Mouse (Mus musculus) E14TG2a.4 (cell line): ENCODE measurements at regions not wholly inside any gene's neighbourhood (a gene's known extent, or its start where the extent isn't known, plus 50 kb on each side); places are given as distances from the start of the nearest gene placed in this dataset.

Source experiments
- H3K27me3 ChIP-seq: 2 replicates; pipeline ENCODE4 v1.6.1; 2014; ENCODE audit warnings: low read length, control low read depth; ENCODE audit not compliant: insufficient read depth
- H3K36me3 ChIP-seq: 2 replicates; pipeline ENCODE4 v1.6.1; 2014; ENCODE audit warnings: low read length, control low read depth; ENCODE audit not compliant: insufficient read depth
- H3K4me1 ChIP-seq: replicated peaks from 2 replicates; pipeline ENCODE4 v1.6.1; 2014; ENCODE audit warnings: low read depth, low read length, control low read depth
- H3K4me3 ChIP-seq: replicated peaks from 2 replicates; pipeline ENCODE4 v1.5.1; 2014; ENCODE audit warnings: mild to moderate bottlenecking, low read length
- H3K9me3 ChIP-seq: 2 replicates; pipeline ENCODE4 v1.6.1; 2014; ENCODE audit warnings: low read length, control low read depth
- CTCF ChIP-seq: conservative IDR thresholded peaks from 2 replicates; pipeline ENCODE4 v1.5.1; 2014; ENCODE audit warnings: low read length
- NANOG ChIP-seq: IDR thresholded peaks from 2 replicates; pipeline ENCODE4 v1.6.1; 2014; ENCODE audit warnings: borderline replicate concordance, low read length, mixed read lengths
- POU5F1 ChIP-seq: IDR thresholded peaks from 2 replicates; pipeline ENCODE4 v1.6.1; 2014; ENCODE audit warnings: low read length, borderline replicate concordance

DNA sequence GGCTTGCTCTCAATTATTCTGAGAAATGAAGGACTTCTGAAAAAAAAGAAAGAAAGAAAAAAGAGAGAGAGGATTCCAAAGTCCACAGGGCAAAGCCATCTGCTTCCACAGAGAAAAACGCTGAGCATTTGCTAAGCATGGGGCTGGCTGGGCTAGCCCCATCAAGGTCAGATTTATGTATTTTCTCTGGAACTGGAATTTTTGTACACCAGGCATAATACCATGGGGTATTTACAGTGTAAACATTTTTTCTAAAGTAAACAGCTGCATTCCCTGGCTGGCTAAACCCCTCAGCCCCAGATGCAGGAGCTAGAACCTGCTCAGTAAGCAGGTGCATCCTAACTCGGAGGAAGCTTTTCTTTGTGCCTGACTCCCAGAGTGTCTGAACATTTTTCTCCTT, 135.8 kb upstream of the Lrig1 start:
- Histone ChIP-seq H3K27me3 (no peaks in the 10 kb centered on the region), H3K36me3 (no peaks in the 10 kb centered on the region), H3K9me3 (no peaks in the 10 kb centered on the region), H3K4me3 (no peak overlapping the region), H3K4me1 (no peaks in the 10 kb centered on the region)
- TF ChIP-seq CTCF (no peak), POU5F1 (no peak), NANOG (no peak)

DNA sequence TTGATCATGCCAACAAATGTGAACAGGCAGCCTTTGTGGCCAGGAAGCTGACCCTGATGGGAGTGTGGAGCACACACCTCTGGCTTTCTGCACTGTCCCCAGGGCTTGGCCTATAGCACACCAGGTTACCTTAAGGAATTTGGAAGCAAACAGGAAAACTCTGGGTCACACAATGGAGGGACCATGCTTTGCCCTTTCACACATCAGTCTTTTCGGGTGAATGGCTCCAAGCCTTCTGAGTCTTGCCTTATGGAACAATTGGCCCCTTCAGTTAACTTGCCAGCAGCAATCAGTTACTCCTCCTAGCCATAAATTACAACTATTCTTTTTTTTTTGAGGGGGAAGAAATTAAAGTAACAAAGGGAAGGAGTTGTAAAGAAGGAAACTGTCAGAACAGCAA, 134.6 kb upstream of the Lrig1 start:
- TF ChIP-seq CTCF = no peak
- TF ChIP-seq NANOG = no peak
- no peak for TF ChIP-seq POU5F1
- H3K36me3 ChIP-seq = no peaks in the 10 kb centered on the region
- no peak overlapping the region for H3K4me3 ChIP-seq
- H3K27me3 ChIP-seq = no peaks in the 10 kb centered on the region
- H3K4me1 ChIP-seq = no peaks in the 10 kb centered on the region
- no peaks in the 10 kb centered on the region for H3K9me3 ChIP-seq

DNA sequence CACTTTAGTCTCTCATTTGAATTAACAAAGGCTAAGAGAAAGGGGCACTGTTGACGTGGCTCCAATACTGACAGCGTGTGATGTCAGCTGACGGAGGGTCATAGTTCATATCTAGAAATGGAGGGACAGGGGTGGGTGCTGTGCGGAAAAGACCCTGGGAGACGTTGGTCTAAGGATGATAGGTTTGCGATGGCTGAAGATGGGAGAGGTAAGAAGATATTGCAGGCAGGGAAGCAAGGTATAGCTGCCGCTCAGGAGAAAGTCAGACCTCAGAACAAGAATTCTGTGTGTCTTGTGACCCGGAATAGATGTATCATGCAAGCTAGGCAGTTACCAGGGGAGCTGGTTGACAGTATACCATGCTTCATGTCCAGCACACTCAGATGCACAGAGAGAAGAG, 130.8 kb upstream of the Lrig1 start:
- no peaks in the 10 kb centered on the region for H3K27me3 ChIP-seq
- H3K36me3 ChIP-seq = no peaks in the 10 kb centered on the region
- no peaks in the 10 kb centered on the region for H3K9me3 ChIP-seq
- TF ChIP-seq POU5F1 = no peak
- TF ChIP-seq NANOG = no peak
- no peak for TF ChIP-seq CTCF
- no peaks in the 10 kb centered on the region for H3K4me1 ChIP-seq
- no peak overlapping the region for H3K4me3 ChIP-seq

DNA sequence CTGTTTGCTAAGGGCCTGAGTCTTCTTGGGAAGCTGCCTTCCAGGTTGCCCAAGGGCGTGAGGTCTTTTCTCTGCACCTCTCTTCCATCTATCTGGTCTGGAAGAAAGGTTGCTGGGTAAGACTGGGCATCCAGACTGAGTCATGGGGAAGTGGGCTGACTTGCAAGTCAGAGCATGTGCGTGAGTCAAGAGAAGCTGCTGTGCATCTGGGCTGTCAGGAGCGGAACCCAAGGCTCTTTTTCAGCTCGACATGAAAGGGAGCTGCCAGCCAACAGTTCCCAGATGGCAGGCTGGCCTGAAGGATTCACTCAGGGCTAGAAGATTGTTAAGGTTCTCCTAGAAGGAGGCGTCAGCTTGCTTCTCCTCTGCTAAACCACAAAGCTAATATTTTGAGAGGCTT, 129.3 kb upstream of the Lrig1 start:
- TF ChIP-seq POU5F1 (no peak), NANOG (no peak), CTCF (no peak)
- no peaks in the 10 kb centered on the region for H3K36me3 ChIP-seq
- no peak overlapping the region for H3K4me3 ChIP-seq
- no peaks in the 10 kb centered on the region for H3K9me3 ChIP-seq
- no peaks in the 10 kb centered on the region for H3K4me1 ChIP-seq
- no peaks in the 10 kb centered on the region for H3K27me3 ChIP-seq

GRCm38 (mm10) chr6:94826656-94827055, 126.7 kb upstream of the Lrig1 start:
- Histone ChIP-seq H3K9me3 (no peaks in the 10 kb centered on the region), H3K4me3 (no peak overlapping the region), H3K4me1 (no peaks in the 10 kb centered on the region), H3K36me3 (no peaks in the 10 kb centered on the region), H3K27me3 (no peaks in the 10 kb centered on the region)
- no peak for TF ChIP-seq NANOG
- TF ChIP-seq POU5F1 = no peak
- no peak for TF ChIP-seq CTCF

DNA sequence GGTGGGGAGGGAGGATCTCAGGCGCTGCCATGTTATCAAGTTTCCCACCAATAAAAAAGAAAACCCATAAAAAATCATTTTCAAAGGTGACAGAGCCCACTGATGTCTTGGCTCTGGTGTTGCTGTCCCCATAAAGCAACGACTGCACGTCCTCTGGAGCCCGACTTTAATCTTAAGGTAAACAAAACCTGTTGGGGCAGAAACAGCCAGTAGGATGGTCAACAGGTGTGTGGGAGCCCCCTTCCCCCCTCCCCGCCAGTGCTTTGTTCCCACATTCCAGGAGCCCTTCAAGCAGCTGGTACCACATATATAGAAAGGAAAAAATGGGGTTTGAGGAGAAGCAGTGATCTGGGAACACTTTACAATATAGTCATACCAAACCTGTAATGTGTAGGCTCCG, 118.3 kb upstream of the Lrig1 start:
- Histone ChIP-seq H3K4me1 (peaks cover 4% of the 10 kb centered on the region; the same call in 1 of the 2 replicates), H3K4me3 (no peak overlapping the region), H3K36me3 (no peaks in the 10 kb centered on the region), H3K9me3 (no peaks in the 10 kb centered on the region), H3K27me3 (peaks cover 2% of the 10 kb centered on the region; the same call in 1 of the 2 replicates)
- TF ChIP-seq POU5F1 (no peak), NANOG (no peak)

DNA sequence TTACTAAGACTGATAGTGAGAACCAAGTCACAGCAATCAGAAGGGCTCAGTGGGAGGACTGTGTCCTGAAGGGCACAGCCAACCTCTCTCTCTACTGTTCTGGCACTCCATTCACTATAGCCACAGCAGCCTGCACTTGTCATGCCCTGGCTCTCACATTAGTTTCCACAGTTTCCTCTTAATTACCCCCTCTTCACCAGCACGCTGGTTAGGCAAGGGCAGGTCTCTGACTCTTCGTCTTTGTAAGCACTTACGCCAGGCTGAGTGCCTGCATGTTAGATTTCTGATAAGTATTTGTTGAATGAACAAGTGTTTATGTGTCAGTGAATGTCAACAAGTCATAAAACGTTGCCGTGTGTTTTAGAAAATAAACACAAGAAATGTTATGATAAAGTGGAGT, 116.2 kb upstream of the Lrig1 start:
- H3K36me3 ChIP-seq = no peaks in the 10 kb centered on the region
- no peak overlapping the region for H3K4me3 ChIP-seq
- TF ChIP-seq CTCF (no peak), NANOG (no peak), POU5F1 (no peak)

GRCm38 (mm10) chr6:94814711-94815110, 114.8 kb upstream of the Lrig1 start:
- Histone ChIP-seq H3K4me1 (peaks cover 4% of the 10 kb centered on the region; the same call in 1 of the 2 replicates), H3K4me3 (no peak overlapping the region), H3K36me3 (no peaks in the 10 kb centered on the region), H3K27me3 (peaks cover 2% of the 10 kb centered on the region; the same call in 1 of the 2 replicates), H3K9me3 (no peaks in the 10 kb centered on the region)
- no peak for TF ChIP-seq NANOG
- TF ChIP-seq POU5F1 = no peak
- TF ChIP-seq CTCF = no peak

More for the DNA sequence above, 116.2 kb upstream of the Lrig1 start:
- no peaks in the 10 kb centered on the region for H3K9me3 ChIP-seq
- peaks cover 4% of the 10 kb centered on the region; the same call in 1 of the 2 replicates for H3K4me1 ChIP-seq
- H3K27me3 ChIP-seq = peaks cover 2% of the 10 kb centered on the region; the same call in 1 of the 2 replicates

DNA sequence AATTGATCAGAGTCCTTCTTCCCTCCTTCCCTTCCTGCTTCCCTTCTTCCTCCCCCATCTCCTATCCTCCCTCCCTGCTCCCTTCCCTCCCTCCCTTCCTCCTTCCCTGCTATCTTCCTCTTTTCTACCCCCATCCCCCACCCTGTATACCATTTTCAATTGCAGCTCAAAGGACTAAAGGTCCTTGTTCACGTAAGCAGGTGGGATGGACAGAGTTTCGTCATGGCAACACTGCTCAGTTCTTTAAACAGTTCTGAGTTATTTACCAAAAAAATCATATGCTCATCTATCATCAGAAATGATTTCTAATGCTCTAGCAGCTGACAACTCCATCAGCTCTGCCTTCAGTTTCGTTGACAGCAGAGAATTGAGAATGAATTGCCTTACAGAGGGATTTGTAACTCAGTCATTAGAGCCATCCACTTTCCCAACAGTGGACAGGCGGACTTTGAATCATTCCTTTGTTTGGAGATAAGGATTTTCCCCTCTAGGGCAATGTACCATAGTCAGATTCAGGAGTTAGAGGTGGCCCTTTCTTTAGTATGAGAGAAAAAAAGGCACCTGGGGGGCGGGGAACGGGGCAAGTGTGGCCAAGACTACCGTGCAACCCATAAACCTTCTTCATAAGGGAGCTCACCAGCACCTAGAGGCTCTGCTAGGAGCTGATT, 113.7 kb upstream of the Lrig1 start:
- Histone ChIP-seq H3K4me1 (peaks cover 4% of the 10 kb centered on the region; the same call in 1 of the 2 replicates), H3K36me3 (no peaks in the 10 kb centered on the region), H3K9me3 (no peaks in the 10 kb centered on the region), H3K27me3 (peaks cover 2% of the 10 kb centered on the region; the same call in 1 of the 2 replicates), H3K4me3 (no peak overlapping the region)
- TF ChIP-seq CTCF = no peak
- no peak for TF ChIP-seq NANOG
- no peak for TF ChIP-seq POU5F1
